Mouse (Mus musculus): ENCODE measurements at regions not wholly inside any gene's neighbourhood (a gene's known extent, or its start where the extent isn't known, plus 50 kb on each side); places are given as distances from the start of the nearest gene placed in this dataset.

DNA sequence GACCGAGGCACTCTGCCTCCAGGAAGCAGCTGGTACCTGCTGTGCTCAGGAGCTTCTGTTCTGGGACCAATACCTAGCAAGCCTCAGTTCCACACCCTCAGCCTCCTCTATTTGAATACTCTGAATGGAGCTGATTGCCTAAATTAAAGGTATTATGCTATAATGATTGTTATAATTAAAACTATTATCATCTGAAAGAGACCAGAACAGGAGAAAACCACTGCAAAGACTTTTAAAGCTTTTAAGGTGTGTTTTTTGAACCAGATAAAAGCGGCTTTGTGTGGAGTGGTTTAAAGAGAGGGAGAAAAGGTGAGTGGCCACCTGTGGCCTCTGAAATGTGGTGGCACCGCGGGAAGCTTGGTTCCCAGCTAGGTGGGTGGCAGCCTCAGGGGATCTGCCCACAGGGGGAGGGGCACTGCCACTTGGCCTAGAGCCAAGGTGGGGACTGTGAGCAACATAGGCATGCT, 115.6 kb downstream of the 9530068E07Rik start:
- H3K27me3 ChIP-seq (replicated peaks; ENCODE audit: control insufficient read depth, insufficient read depth, low read length) = no peaks in the 10 kb centered on the region
- no peaks in the 10 kb centered on the region for H3K4me1 ChIP-seq (ENCODE audit: control insufficient read depth, insufficient read depth, low read length)
- no peak overlapping the region for H3K4me3 ChIP-seq (ENCODE audit: low read length)
- H3K27ac ChIP-seq (ENCODE audit: low read length) = no peak overlapping the region; the same call in 1 of the 2 replicates
- H3K9ac ChIP-seq (ENCODE audit: low read depth, low read length) = no peak overlapping the region
- no peaks in the 10 kb centered on the region for H3K9me3 ChIP-seq (ENCODE audit: control insufficient read depth, low read length)
- no peak for ATAC-seq
- WGBS = 45% methylated on average over 4 of the region's 4 CpGs
- H3K4me2 ChIP-seq (ENCODE audit: low read depth, low read length) = no peak overlapping the region
- H3K36me3 ChIP-seq (ENCODE audit: control insufficient read depth, insufficient read depth, low read length) = no peaks in the 10 kb centered on the region

DNA sequence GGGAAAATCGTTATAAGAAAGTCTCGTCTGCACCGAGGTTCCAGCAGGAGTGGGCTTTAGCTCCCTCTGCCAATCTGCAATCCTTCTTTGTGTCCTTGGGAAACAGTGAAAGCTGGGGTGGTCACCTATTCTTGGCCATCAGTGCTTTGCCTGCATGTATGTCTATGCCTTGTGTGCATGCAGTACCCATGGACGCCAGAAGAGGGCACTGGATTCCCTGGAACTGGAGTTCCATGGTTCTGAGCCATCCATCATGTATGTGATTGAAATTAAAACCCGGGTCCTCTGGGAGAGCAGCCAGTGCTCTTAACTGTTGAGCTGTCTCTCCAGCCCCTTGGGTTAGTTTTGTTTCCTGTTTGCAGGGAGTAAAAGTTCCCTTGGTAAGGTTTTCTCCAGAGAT, 121.1 kb downstream of the 9530068E07Rik start:
- no peaks in the 10 kb centered on the region for H3K27me3 ChIP-seq (replicated peaks; ENCODE audit: control insufficient read depth, insufficient read depth, low read length)
- H3K27ac ChIP-seq (ENCODE audit: low read length) = no peak overlapping the region
- no peak overlapping the region for H3K4me2 ChIP-seq (ENCODE audit: low read depth, low read length)
- WGBS = 71% methylated on average over 5 of the region's 5 CpGs
- H3K36me3 ChIP-seq (ENCODE audit: control insufficient read depth, insufficient read depth, low read length) = no peaks in the 10 kb centered on the region
- H3K4me3 ChIP-seq (ENCODE audit: low read length) = no peak overlapping the region
- H3K9ac ChIP-seq (ENCODE audit: low read depth, low read length) = no peak overlapping the region
- no peaks in the 10 kb centered on the region for H3K4me1 ChIP-seq (ENCODE audit: control insufficient read depth, insufficient read depth, low read length)
- ATAC-seq = no peak
- H3K9me3 ChIP-seq (ENCODE audit: control insufficient read depth, low read length) = no peaks in the 10 kb centered on the region

DNA sequence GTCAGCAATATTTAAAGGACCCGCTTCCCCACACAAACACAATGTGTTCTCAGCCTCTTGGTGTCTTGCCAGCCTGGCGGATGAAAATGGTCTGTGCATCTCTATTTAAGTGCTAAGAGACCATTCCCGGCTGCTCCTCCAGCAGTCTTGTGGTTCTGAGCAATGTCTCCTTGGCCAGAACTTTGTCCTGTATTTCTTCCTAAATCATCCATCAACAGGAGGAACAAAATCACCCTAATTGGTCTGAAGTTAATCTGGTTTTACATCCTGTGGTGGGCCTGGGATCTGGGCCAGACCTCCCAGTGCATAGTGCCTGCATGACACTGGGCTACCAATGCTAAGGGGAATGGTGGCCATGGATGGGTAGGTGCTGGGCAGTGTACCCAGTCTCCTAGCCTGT, 123.6 kb downstream of the 9530068E07Rik start:
- no peak overlapping the region for H3K27ac ChIP-seq (ENCODE audit: low read length)
- no peaks in the 10 kb centered on the region for H3K36me3 ChIP-seq (ENCODE audit: control insufficient read depth, insufficient read depth, low read length)
- no peak overlapping the region for H3K9ac ChIP-seq (ENCODE audit: low read depth, low read length)
- no peaks in the 10 kb centered on the region for H3K27me3 ChIP-seq (replicated peaks; ENCODE audit: control insufficient read depth, insufficient read depth, low read length)
- ATAC-seq = no peak
- no peaks in the 10 kb centered on the region for H3K9me3 ChIP-seq (ENCODE audit: control insufficient read depth, low read length)
- no peaks in the 10 kb centered on the region for H3K4me1 ChIP-seq (ENCODE audit: control insufficient read depth, insufficient read depth, low read length)
- H3K4me3 ChIP-seq (ENCODE audit: low read length) = no peak overlapping the region
- 54% methylated on average over 3 of the region's 3 CpGs for WGBS
- H3K4me2 ChIP-seq (ENCODE audit: low read depth, low read length) = no peak overlapping the region

DNA sequence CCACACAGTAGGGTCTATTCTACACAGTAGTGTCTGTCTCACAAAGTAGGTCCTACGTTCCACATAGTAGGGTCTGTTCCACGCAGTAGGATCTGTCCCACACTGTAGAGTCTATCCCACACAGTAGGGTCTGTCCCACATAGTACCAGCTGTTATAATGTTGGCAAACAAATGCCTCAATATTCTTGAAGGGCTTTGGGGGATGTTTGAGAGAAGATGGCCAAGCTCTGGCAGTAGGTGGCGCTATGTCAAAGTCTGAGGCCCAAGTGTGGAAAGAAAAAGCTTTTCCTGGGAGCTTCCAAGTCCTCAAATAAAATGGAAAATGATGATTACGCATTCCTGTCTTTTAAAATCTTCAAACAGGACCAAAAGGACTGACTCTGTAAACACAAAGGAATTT, 125.7 kb downstream of the 9530068E07Rik start:
- 44% methylated on average over 4 of the region's 4 CpGs for WGBS
- no peak overlapping the region for H3K4me2 ChIP-seq (ENCODE audit: low read depth, low read length)
- no peak overlapping the region for H3K9ac ChIP-seq (ENCODE audit: low read depth, low read length)
- ATAC-seq = no peak
- H3K27me3 ChIP-seq (replicated peaks; ENCODE audit: control insufficient read depth, insufficient read depth, low read length) = no peaks in the 10 kb centered on the region
- H3K9me3 ChIP-seq (ENCODE audit: control insufficient read depth, low read length) = no peaks in the 10 kb centered on the region
- H3K4me3 ChIP-seq (ENCODE audit: low read length) = no peak overlapping the region
- no peak overlapping the region for H3K27ac ChIP-seq (ENCODE audit: low read length)
- no peaks in the 10 kb centered on the region for H3K4me1 ChIP-seq (ENCODE audit: control insufficient read depth, insufficient read depth, low read length)
- no peaks in the 10 kb centered on the region for H3K36me3 ChIP-seq (ENCODE audit: control insufficient read depth, insufficient read depth, low read length)

DNA sequence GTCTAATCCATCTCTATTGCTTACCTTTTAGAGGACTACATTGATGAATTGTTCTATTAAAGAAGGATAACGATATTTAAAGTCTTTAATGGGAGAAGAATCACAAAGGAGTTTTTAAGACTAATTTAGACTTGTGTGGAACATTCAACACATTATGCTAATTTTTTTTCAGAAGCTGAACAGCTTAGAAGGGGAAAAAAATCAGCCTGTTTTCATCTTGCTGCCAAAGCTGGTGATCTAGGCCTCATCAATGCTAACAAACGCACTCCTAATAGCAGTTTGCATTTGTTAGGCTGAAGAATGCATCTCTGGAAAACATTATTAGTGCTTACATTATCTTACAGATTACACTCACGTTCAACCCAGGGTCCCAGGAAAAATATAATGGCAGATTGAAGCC, 126.2 kb downstream of the 9530068E07Rik start:
- H3K4me2 ChIP-seq (ENCODE audit: low read depth, low read length) = no peak overlapping the region
- no peak overlapping the region for H3K4me3 ChIP-seq (ENCODE audit: low read length)
- no peaks in the 10 kb centered on the region for H3K9me3 ChIP-seq (ENCODE audit: control insufficient read depth, low read length)
- WGBS = 59% methylated on average over 3 of the region's 3 CpGs
- no peaks in the 10 kb centered on the region for H3K36me3 ChIP-seq (ENCODE audit: control insufficient read depth, insufficient read depth, low read length)
- H3K27ac ChIP-seq (ENCODE audit: low read length) = no peak overlapping the region
- no peak overlapping the region for H3K9ac ChIP-seq (ENCODE audit: low read depth, low read length)
- no peak for ATAC-seq
- no peaks in the 10 kb centered on the region for H3K4me1 ChIP-seq (ENCODE audit: control insufficient read depth, insufficient read depth, low read length)
- H3K27me3 ChIP-seq (replicated peaks; ENCODE audit: control insufficient read depth, insufficient read depth, low read length) = no peaks in the 10 kb centered on the region

DNA sequence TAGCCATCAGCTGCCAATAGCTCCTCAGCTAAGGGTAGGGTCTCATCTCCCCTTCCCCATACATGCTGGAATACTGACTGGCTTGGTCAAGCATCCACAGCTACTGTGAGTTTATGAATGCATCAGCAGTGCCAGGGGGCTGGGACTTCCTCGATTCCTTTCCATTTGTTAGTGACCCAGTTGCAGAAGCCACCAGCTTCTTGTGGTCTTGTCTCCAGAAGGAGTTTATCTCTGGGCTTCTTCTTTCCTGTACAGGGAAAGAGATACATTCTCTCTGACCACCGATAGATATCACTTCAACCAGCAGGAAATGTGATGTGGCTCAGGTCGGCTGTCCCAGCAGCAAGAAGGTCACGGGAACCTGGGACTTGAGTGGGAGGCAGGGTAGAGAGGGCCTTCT, 127.0 kb downstream of the 9530068E07Rik start:
- H3K9me3 ChIP-seq (ENCODE audit: control insufficient read depth, low read length) = no peaks in the 10 kb centered on the region
- H3K36me3 ChIP-seq (ENCODE audit: control insufficient read depth, insufficient read depth, low read length) = no peaks in the 10 kb centered on the region
- no peak overlapping the region for H3K9ac ChIP-seq (ENCODE audit: low read depth, low read length)
- no peaks in the 10 kb centered on the region for H3K4me1 ChIP-seq (ENCODE audit: control insufficient read depth, insufficient read depth, low read length)
- no peaks in the 10 kb centered on the region for H3K27me3 ChIP-seq (replicated peaks; ENCODE audit: control insufficient read depth, insufficient read depth, low read length)
- 76% methylated on average over 4 of the region's 4 CpGs for WGBS
- ATAC-seq = no peak
- no peak overlapping the region for H3K27ac ChIP-seq (ENCODE audit: low read length)
- H3K4me2 ChIP-seq (ENCODE audit: low read depth, low read length) = no peak overlapping the region
- H3K4me3 ChIP-seq (ENCODE audit: low read length) = no peak overlapping the region

DNA sequence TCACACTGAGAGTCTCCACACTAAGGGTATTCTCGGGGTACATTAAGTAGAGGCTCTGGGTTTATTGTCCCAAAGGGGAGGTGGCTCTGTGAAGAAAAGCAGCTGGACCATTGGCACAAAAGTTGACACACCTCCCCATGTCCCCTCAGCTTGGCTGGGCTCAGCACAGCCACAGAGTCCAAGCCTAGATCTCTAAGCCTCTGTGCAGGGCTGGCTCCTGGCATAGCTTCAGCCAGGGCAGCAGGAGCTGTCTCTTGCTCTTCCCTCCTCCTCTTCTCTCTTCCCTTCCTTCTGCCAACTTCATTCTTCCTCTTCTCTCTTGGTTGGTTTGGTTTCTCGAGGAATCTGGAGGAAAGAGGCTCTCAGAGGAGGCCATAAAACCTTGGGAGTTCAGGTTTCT, 127.4 kb downstream of the 9530068E07Rik start:
- H3K9ac ChIP-seq (ENCODE audit: low read depth, low read length) = no peak overlapping the region
- no peaks in the 10 kb centered on the region for H3K4me1 ChIP-seq (ENCODE audit: control insufficient read depth, insufficient read depth, low read length)
- H3K4me2 ChIP-seq (ENCODE audit: low read depth, low read length) = no peak overlapping the region
- no peaks in the 10 kb centered on the region for H3K36me3 ChIP-seq (ENCODE audit: control insufficient read depth, insufficient read depth, low read length)
- no peak overlapping the region for H3K27ac ChIP-seq (ENCODE audit: low read length)
- H3K9me3 ChIP-seq (ENCODE audit: control insufficient read depth, low read length) = no peaks in the 10 kb centered on the region
- H3K27me3 ChIP-seq (replicated peaks; ENCODE audit: control insufficient read depth, insufficient read depth, low read length) = no peaks in the 10 kb centered on the region
- 50% methylated on average over 2 of the region's 2 CpGs for WGBS
- H3K4me3 ChIP-seq (ENCODE audit: low read length) = no peak overlapping the region
- no peak for ATAC-seq

DNA sequence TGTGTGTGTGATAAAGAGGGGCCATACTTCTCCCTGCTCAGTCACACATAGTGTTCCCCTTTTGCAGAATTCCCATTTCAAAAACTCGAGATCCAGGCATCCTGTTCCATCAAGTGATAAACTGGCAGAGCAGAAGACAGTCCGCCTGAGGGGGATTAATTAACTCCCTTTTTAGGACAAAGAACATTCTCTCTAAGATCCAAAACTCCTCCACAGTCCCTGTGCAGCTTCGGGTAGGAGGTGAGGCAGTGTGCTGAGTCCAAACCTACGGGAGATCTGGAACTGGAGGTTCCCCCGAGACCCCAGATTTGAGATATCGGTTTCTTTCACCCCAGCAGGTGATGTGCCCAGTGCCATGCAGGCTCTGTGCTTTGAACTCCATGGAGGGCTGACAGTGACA, 129.2 kb downstream of the 9530068E07Rik start:
- Histone ChIP-seq H3K4me1 (ENCODE audit: control insufficient read depth, insufficient read depth, low read length) (no peaks in the 10 kb centered on the region), H3K9ac (ENCODE audit: low read depth, low read length) (no peak overlapping the region), H3K9me3 (ENCODE audit: control insufficient read depth, low read length) (no peaks in the 10 kb centered on the region), H3K4me2 (ENCODE audit: low read depth, low read length) (no peak overlapping the region), H3K36me3 (ENCODE audit: control insufficient read depth, insufficient read depth, low read length) (no peaks in the 10 kb centered on the region), H3K27ac (ENCODE audit: low read length) (no peak overlapping the region), H3K4me3 (ENCODE audit: low read length) (no peak overlapping the region), H3K27me3 (replicated peaks; ENCODE audit: control insufficient read depth, insufficient read depth, low read length) (no peaks in the 10 kb centered on the region)
- ATAC-seq = no peak
- 66% methylated on average over 6 of the region's 6 CpGs for WGBS

DNA sequence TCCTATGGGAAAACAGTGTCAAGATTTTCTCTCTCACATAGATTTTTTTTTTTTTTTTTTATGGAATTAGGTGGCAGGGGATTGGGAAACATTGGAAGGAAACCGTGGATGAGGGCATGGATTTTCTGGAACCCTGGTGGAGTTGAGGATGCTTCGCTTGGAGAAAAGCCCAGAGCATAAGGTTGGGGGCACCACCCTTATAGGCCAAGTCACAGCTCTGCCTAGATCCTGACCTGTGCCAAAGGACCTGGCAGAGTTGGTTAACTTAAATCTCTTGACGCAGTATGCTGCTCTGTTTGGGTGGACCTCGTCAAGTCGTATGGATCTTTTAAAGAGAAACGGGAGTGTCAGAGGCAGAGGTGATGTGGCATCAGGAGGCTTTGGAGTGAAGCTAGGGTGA, 130.1 kb downstream of the 9530068E07Rik start:
- 76% methylated on average over 6 of the region's 6 CpGs for WGBS
- no peaks in the 10 kb centered on the region for H3K4me1 ChIP-seq (ENCODE audit: control insufficient read depth, insufficient read depth, low read length)
- no peaks in the 10 kb centered on the region for H3K27me3 ChIP-seq (replicated peaks; ENCODE audit: control insufficient read depth, insufficient read depth, low read length)
- no peaks in the 10 kb centered on the region for H3K9me3 ChIP-seq (ENCODE audit: control insufficient read depth, low read length)
- no peaks in the 10 kb centered on the region for H3K36me3 ChIP-seq (ENCODE audit: control insufficient read depth, insufficient read depth, low read length)
- no peak overlapping the region for H3K9ac ChIP-seq (ENCODE audit: low read depth, low read length)
- H3K4me2 ChIP-seq (ENCODE audit: low read depth, low read length) = no peak overlapping the region
- no peak overlapping the region for H3K27ac ChIP-seq (ENCODE audit: low read length)
- no peak for ATAC-seq
- no peak overlapping the region for H3K4me3 ChIP-seq (ENCODE audit: low read length)

DNA sequence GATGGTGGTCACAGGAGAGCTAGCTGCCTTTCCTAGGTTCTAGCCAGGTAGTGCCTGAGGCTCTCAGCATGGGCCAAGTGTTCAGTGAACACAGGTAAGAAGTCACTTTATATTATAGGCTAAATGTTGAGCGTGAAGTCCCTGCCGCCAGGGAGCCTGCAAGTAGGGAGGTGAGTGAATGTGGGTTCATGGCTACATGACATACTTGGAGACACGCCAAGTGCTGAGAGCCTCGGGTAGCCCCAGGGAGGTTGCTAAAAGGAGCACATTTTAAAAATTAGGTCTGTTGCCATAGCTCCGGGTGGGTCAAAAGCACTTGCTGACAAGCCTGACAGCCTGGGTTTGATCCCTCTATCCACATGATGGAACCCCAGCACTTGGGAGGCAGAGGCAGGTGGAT, 137.2 kb downstream of the 9530068E07Rik start:
- no peaks in the 10 kb centered on the region for H3K27me3 ChIP-seq (replicated peaks; ENCODE audit: control insufficient read depth, insufficient read depth, low read length)
- WGBS = 55% methylated on average over 5 of the region's 5 CpGs
- no peak overlapping the region for H3K27ac ChIP-seq (ENCODE audit: low read length)
- H3K9ac ChIP-seq (ENCODE audit: low read depth, low read length) = no peak overlapping the region
- no peaks in the 10 kb centered on the region for H3K4me1 ChIP-seq (ENCODE audit: control insufficient read depth, insufficient read depth, low read length)
- H3K4me2 ChIP-seq (ENCODE audit: low read depth, low read length) = no peak overlapping the region
- H3K36me3 ChIP-seq (ENCODE audit: control insufficient read depth, insufficient read depth, low read length) = no peaks in the 10 kb centered on the region
- no peak overlapping the region for H3K4me3 ChIP-seq (ENCODE audit: low read length)
- no peaks in the 10 kb centered on the region for H3K9me3 ChIP-seq (ENCODE audit: control insufficient read depth, low read length)
- ATAC-seq = no peak

All from intestine, embryonic 16.5 days (tissue).